ENCODE assay signal across 8 mouse cellular contexts in genomic region chr12:69241771-69242431, GRCm38 (mm10). TPM values are rescaled to one million over a fixed set of nuclear protein-coding genes. Genes with fewer than 3 reads are reported as not detected.
DNase-seq lines count a peak whose midpoint lies in the region; ATAC-seq and TF ChIP-seq lines count a peak whose summit lies in the region.

No protein-coding gene starts in this region.

- peak; percentile 48; the same call in 1 of the 2 replicates for TF ChIP-seq POLR2A in cortical plate, adult 2 months (IDR thresholded peaks at IDR 0.05; ENCODE audit: extremely low read depth, insufficient read depth, low read length)

- intact Hi-C loops in left cerebral cortex, postnatal 10 days (cut with DNase I) = no loop called here

- no peak for TF ChIP-seq CTCF in cortical plate, adult 2 months (IDR thresholded peaks at IDR 0.05; ENCODE audit: extremely low read depth, insufficient read depth, low read length)

- peaks cover 2% of the 10 kb centered on the region; the same call in 1 of the 2 replicates for H3K4me1 ChIP-seq in cortical plate, adult 2 months (ENCODE audit: control insufficient read depth, insufficient read depth, low read length)

- DNase-seq in ZHBTc4 (ENCODE audit: low read depth, low spot score) = peak; percentile 52
- DNase-seq in gastrocnemius, adult 8-10 months (ENCODE audit: low spot score in 2 of 2) = peak; percentile 48 to 58
- peak; percentile 79 for DNase-seq in induced T-regulatory cell, adult 2 months (ENCODE audit: low read depth)
- peak; percentile 52 to 88 for DNase-seq in left cerebral cortex, postnatal 10 days (ENCODE audit: extremely low spot score in 1 of 2, low spot score in 2 of 2)
- DNase-seq in right cerebral cortex, postnatal 14 days = peak; percentile 74
- DNase-seq in urinary bladder, postnatal 25 days (ENCODE audit: low spot score) = peak; percentile 65

- H3K4me3 ChIP-seq in cortical plate, adult 2 months (ENCODE audit: insufficient read depth, low read length) = peak overlapping the region; percentile 94

- H3K27ac ChIP-seq in cortical plate, adult 2 months (ENCODE audit: insufficient read depth, low read length) = peak overlapping the region; percentile 84

- peak; percentile 81 for ATAC-seq in megakaryocyte progenitor cell, adult 5-6 weeks (replicated peaks; ENCODE audit: poor library complexity)

RNA-seq across cellular contexts. Expression of gene Klhdc1, which starts 0.9 kb away (rescaled TPM):
- polyA plus RNA-seq in cortical plate, adult 2 months (2012; rRNA removed) = 11.5 and 14.1 TPM in 2 replicates
- total RNA-seq in gastrocnemius, adult 8-10 months (2022) = 10 to 100 TPM; 22.0 to 28.8 (median 24.8) TPM
- total RNA-seq in left cerebral cortex, postnatal 10 days (2021) = 10 to 100 TPM; 15.0 to 16.7 TPM
- 3.6 and 4.0 TPM in 2 replicates for total RNA-seq in megakaryocyte progenitor cell, adult 5-6 weeks (2015)
- total RNA-seq in megakaryocyte progenitor cell, adult 5-6 weeks (2017) = 4.4 and 10.1 TPM in 2 replicates

RNA-seq across cellular contexts. Expression of gene Pole2, which starts 13.9 kb away (rescaled TPM):
- 0.44 and 1.1 TPM in 2 replicates for polyA plus RNA-seq in cortical plate, adult 2 months (2012; rRNA removed)
- total RNA-seq in gastrocnemius, adult 8-10 months (2022) = under 1 TPM in 3 of 4 experiments, not detected in 1; 0.15 to 0.27 (median 0.24) TPM
- total RNA-seq in left cerebral cortex, postnatal 10 days (2021) = 1 to 10 TPM; 1.2 to 1.7 TPM
- total RNA-seq in megakaryocyte progenitor cell, adult 5-6 weeks (2015) = 65.0 and 70.8 TPM in 2 replicates
- 50.8 and 69.6 TPM in 2 replicates for total RNA-seq in megakaryocyte progenitor cell, adult 5-6 weeks (2017)

RNA-seq across cellular contexts. Expression of gene Gm49384, which starts 37.8 kb away (rescaled TPM):
- 1.1 and 3.1 TPM in 2 replicates for polyA plus RNA-seq in cortical plate, adult 2 months (2012; rRNA removed)
- total RNA-seq in gastrocnemius, adult 8-10 months (2022) = 1 to 10 TPM; 1.8 to 2.6 (median 2.1) TPM
- 1 to 10 TPM; 3.0 to 4.9 TPM for total RNA-seq in left cerebral cortex, postnatal 10 days (2021)
- 22.3 and 24.8 TPM in 2 replicates for total RNA-seq in megakaryocyte progenitor cell, adult 5-6 weeks (2015)
- total RNA-seq in megakaryocyte progenitor cell, adult 5-6 weeks (2017) = 22.0 and 22.4 TPM in 2 replicates

RNA-seq across cellular contexts. Expression of gene Dnaaf2, which starts 43.7 kb away (rescaled TPM):
- 2.2 and 3.1 TPM in 2 replicates for polyA plus RNA-seq in cortical plate, adult 2 months (2012; rRNA removed)
- under 1 TPM; 0.29 to 0.91 (median 0.54) TPM for total RNA-seq in gastrocnemius, adult 8-10 months (2022)
- total RNA-seq in left cerebral cortex, postnatal 10 days (2021) = 1 to 10 TPM; 1.9 to 2.8 TPM
- 6.0 and 6.3 TPM in 2 replicates for total RNA-seq in megakaryocyte progenitor cell, adult 5-6 weeks (2015)
- total RNA-seq in megakaryocyte progenitor cell, adult 5-6 weeks (2017) = 5.3 and 7.5 TPM in 2 replicates

RNA-seq across cellular contexts. Expression of gene Gm49383, which starts 45.0 kb away (rescaled TPM):
- polyA plus RNA-seq in cortical plate, adult 2 months (2012; rRNA removed) = 0.61 and 0.64 TPM in 2 replicates
- 1 to 10 TPM; 1.9 to 3.9 (median 2.7) TPM for total RNA-seq in gastrocnemius, adult 8-10 months (2022)
- total RNA-seq in left cerebral cortex, postnatal 10 days (2021) = 1 to 10 TPM; 5.7 to 7.1 TPM
- 4.9 and 6.8 TPM in 2 replicates for total RNA-seq in megakaryocyte progenitor cell, adult 5-6 weeks (2015)
- 31.7 and 39.3 TPM in 2 replicates for total RNA-seq in megakaryocyte progenitor cell, adult 5-6 weeks (2017)

Comparison
In these comparisons a context has a peak if more than half of its experiments do, and no peak if none do; other contexts are left out.
1. Peak in every context shown above with its lines: DNase-seq, ATAC-seq, H3K4me3 ChIP-seq and H3K27ac ChIP-seq.
2. RNA of gene Pole2, which starts 13.9 kb away (total RNA-seq): 50.8 to 70.8 TPM in megakaryocyte progenitor cell, adult 5-6 weeks; 1.2 to 1.7 TPM in left cerebral cortex, postnatal 10 days and 0.15 to 0.27 TPM in gastrocnemius, adult 8-10 months; every median in the first group is over 10 times any median in the second.